Mouse (Mus musculus): ENCODE measurements at regions not wholly inside any gene's neighbourhood (a gene's known extent, or its start where the extent isn't known, plus 50 kb on each side); places are given as distances from the start of the nearest gene placed in this dataset.

GRCm38 (mm10) chr13:80798863-80799817 is 84.0 kb upstream of the Arrdc3 start:
- no peaks in the 10 kb centered on the region for H3K4me1 ChIP-seq (ENCODE audit: insufficient read depth, low read depth, low read length)
- no peaks in the 10 kb centered on the region for H3K36me3 ChIP-seq (replicated peaks)
- TF ChIP-seq GATA2 (IDR thresholded peaks at IDR 0.05; ENCODE audit: borderline replicate concordance, low read depth, low read length) = no peak
- TF ChIP-seq GATA1 (IDR thresholded peaks at IDR 0.05; ENCODE audit: borderline replicate concordance, low read length) = no peak
- no peak for TF ChIP-seq CTCF (IDR thresholded peaks at IDR 0.05; ENCODE audit: low read depth, low read length)
- TF ChIP-seq POLR2AphosphoS5 (IDR thresholded peaks at IDR 0.05; ENCODE audit: insufficient replicate concordance, low read depth, low read length) = no peak
- TF ChIP-seq TAL1 (conservative IDR thresholded peaks at IDR 0.05; ENCODE audit: low read depth, low read length) = no peak
- no peaks in the 10 kb centered on the region for H3K27me3 ChIP-seq (ENCODE audit: insufficient read depth, low read length)
- DNase-seq (ENCODE audit: low spot score) (no peak), ATAC-seq (ENCODE audit: extremely low read depth, insufficient number of reproducible peaks, low FRiP score, poor library complexity, severe bottlenecking) (no peak)
- H3K9me3 ChIP-seq (replicated peaks) = no peaks in the 10 kb centered on the region
- H3K4me3 ChIP-seq (ENCODE audit: low read depth, low read length) = no peak overlapping the region

DNA sequence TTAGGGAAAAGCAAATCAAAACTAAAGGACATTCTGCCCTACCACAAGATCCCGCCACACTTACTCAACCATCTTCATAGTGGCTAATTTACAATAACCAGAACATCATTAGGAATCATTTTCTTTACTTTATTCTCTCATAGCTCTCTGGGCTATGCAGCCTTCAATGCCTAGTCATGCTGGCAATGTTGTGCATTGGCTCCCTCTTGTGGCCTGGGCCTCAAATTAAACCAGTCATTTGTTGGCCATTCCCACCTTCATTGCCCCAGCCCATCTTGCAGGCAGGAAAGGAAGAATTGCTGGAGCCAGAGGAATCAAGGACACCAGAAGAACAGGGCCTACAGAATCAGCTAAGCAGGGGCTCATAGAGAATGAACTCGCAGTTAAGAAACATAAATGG is 77.0 kb upstream of the Arrdc3 start:
- DNase-seq (ENCODE audit: low spot score) (peak; percentile 1), ATAC-seq (ENCODE audit: extremely low read depth, insufficient number of reproducible peaks, low FRiP score, poor library complexity, severe bottlenecking) (peak; percentile 66)
- TF ChIP-seq POLR2AphosphoS5 (IDR thresholded peaks at IDR 0.05; ENCODE audit: insufficient replicate concordance, low read depth, low read length) = no peak
- no peak for TF ChIP-seq GATA1 (IDR thresholded peaks at IDR 0.05; ENCODE audit: borderline replicate concordance, low read length)
- TF ChIP-seq CTCF (IDR thresholded peaks at IDR 0.05; ENCODE audit: low read depth, low read length) = no peak; the same call in 1 of the 2 replicates
- TF ChIP-seq GATA2 (IDR thresholded peaks at IDR 0.05; ENCODE audit: borderline replicate concordance, low read depth, low read length) = no peak
- no peak for TF ChIP-seq TAL1 (conservative IDR thresholded peaks at IDR 0.05; ENCODE audit: low read depth, low read length)
- no peak overlapping the region for H3K4me3 ChIP-seq (ENCODE audit: low read depth, low read length)
- no peaks in the 10 kb centered on the region for H3K27me3 ChIP-seq (ENCODE audit: insufficient read depth, low read length)
- no peaks in the 10 kb centered on the region for H3K36me3 ChIP-seq (replicated peaks)
- no peaks in the 10 kb centered on the region for H3K4me1 ChIP-seq (ENCODE audit: insufficient read depth, low read depth, low read length)
- no peaks in the 10 kb centered on the region for H3K9me3 ChIP-seq (replicated peaks)

GRCm38 (mm10) chr13:80827037-80827471 is 56.1 kb upstream of the Arrdc3 start:
- TF ChIP-seq POLR2AphosphoS5 (IDR thresholded peaks at IDR 0.05; ENCODE audit: insufficient replicate concordance, low read depth, low read length) = no peak
- no peak for TF ChIP-seq GATA1 (IDR thresholded peaks at IDR 0.05; ENCODE audit: borderline replicate concordance, low read length)
- no peak for TF ChIP-seq CTCF (IDR thresholded peaks at IDR 0.05; ENCODE audit: low read depth, low read length)
- no peak for TF ChIP-seq TAL1 (conservative IDR thresholded peaks at IDR 0.05; ENCODE audit: low read depth, low read length)
- no peak for TF ChIP-seq GATA2 (IDR thresholded peaks at IDR 0.05; ENCODE audit: borderline replicate concordance, low read depth, low read length)
- no peak for DNase-seq (ENCODE audit: low spot score)
- Histone ChIP-seq H3K9me3 (replicated peaks) (no peaks in the 10 kb centered on the region), H3K4me3 (ENCODE audit: low read depth, low read length) (no peak overlapping the region), H3K36me3 (replicated peaks) (no peaks in the 10 kb centered on the region), H3K27me3 (ENCODE audit: insufficient read depth, low read length) (no peaks in the 10 kb centered on the region), H3K4me1 (ENCODE audit: insufficient read depth, low read depth, low read length) (no peaks in the 10 kb centered on the region)
- no peak for ATAC-seq (ENCODE audit: extremely low read depth, insufficient number of reproducible peaks, low FRiP score, poor library complexity, severe bottlenecking)

Data from G1E (cell line).